Mouse (Mus musculus) embryonic facial prominence, embryonic 11.5 days (tissue): ENCODE measurements around the gene Catsper2. TPM values are rescaled to one million over a fixed set of nuclear protein-coding genes. Genes with fewer than 3 reads are reported as not detected.
"Not testable (repeated sequence)": the region's sequence is repeated elsewhere in the genome, so short reads cannot be mapped to it uniquely, and the experiment has no call there.

ENCODE experiments used
- ATAC-seq: fragments of 200-750 bp; cut with Nextera tagmentation; replicated peaks from 2 replicates; pipeline ENCODE4 v1.8.0; 2017; ENCODE audit warnings: low read depth; ENCODE audit not compliant: insufficient number of reproducible peaks, low FRiP score, low TSS enrichment
- DNase-seq: peaks from one replicate; pipeline ENCODE4 v3.0.0-alpha.2; 2015; ENCODE audit warnings: low spot score
- H3K27ac ChIP-seq: fragments of 300-500 bp; sonication (generic); replicated peaks from 2 replicates; pipeline ENCODE4 v1.5.1; 2014; ENCODE audit warnings: mild to moderate bottlenecking, low read depth, low read length, control low read depth
- H3K27me3 ChIP-seq: fragments of 300-500 bp; sonication (generic); 2 replicates; pipeline ENCODE4 v1.6.1; 2014; ENCODE audit warnings: mild to moderate bottlenecking, low read length, moderate library complexity, mixed read lengths; ENCODE audit not compliant: control insufficient read depth, insufficient read depth
- H3K36me3 ChIP-seq: fragments of 300-500 bp; sonication (generic); replicated peaks from 2 replicates; pipeline ENCODE4 v1.6.1; 2014; ENCODE audit warnings: low read depth, mild to moderate bottlenecking, low read length, moderate library complexity, mixed read lengths; ENCODE audit not compliant: control insufficient read depth, insufficient read depth
- H3K4me1 ChIP-seq: fragments of 300-500 bp; sonication (generic); 2 replicates; pipeline ENCODE4 v1.6.1; 2014; ENCODE audit warnings: low read length, mixed read lengths; ENCODE audit not compliant: control insufficient read depth, insufficient read depth
- H3K4me2 ChIP-seq: fragments of 300-500 bp; sonication (generic); 2 replicates; pipeline ENCODE4 v1.6.1; 2014; ENCODE audit warnings: low read depth, mild to moderate bottlenecking, control low read depth, low read length, moderate library complexity
- H3K4me3 ChIP-seq: fragments of 300-500 bp; sonication (generic); 2 replicates; pipeline ENCODE4 v1.5.1; 2014; ENCODE audit warnings: low read depth, low read length, control low read depth
- H3K9ac ChIP-seq: fragments of 300-500 bp; sonication (generic); replicated peaks from 2 replicates; pipeline ENCODE4 v1.6.1; 2014; ENCODE audit warnings: mild to moderate bottlenecking, control low read depth, low read length
- H3K9me3 ChIP-seq: fragments of 300-500 bp; sonication (generic); replicated peaks from 2 replicates; pipeline ENCODE4 v1.6.1; 2016; ENCODE audit warnings: mild to moderate bottlenecking, low read length, inconsistent platforms, mixed read lengths; ENCODE audit not compliant: control insufficient read depth
- WGBS: fragments of 180-500 bp; shearing (Covaris S2); extraction: QIAGEN DNeasy Blood & Tissue Kit; methylation state at CpG from one replicate; pipeline ENCODE4 v1.1.7; 2014; 5-methylcytosine and 5-hydroxymethylcytosine counted together
- polyA plus RNA-seq: library from polyadenylated mRNA; unstranded; fragments of >200 nt; fragmentation: Nextera tagmentation; extraction: Ambion mirVana; gene quantifications from 2 replicates; pipeline ENCODE4 v1.2.1, GENCODE M21; 2014

Catsper2 gene
- polyA plus RNA-seq, 1 experiment from 2014 or later, result 1.8 TPM

- Histone ChIP-seq H3K9ac (no peak overlapping the region), H3K4me2 (no peak overlapping the region), H3K4me1 (no peaks in the 10 kb centered on the region), H3K9me3 (no peaks in the 10 kb centered on the region), H3K27ac (no peak overlapping the region), H3K4me3 (no peak overlapping the region), H3K36me3 (no peaks in the 10 kb centered on the region), H3K27me3 (no peaks in the 10 kb centered on the region)
- 13% methylated on average over 8 of the region's 8 CpGs for WGBS
- ATAC-seq (no peak), DNase-seq (peak; percentile 95)
Measured at GRCm38 (mm10) chr2:121396624-121397023, 17.0 kb downstream of the Catsper2 start.

GRCm38 (mm10) chr2:121386961-121387575, 26.5 kb downstream of the Catsper2 start, which contains the start of gene Strc:
Strc (minus strand) TSS chr2:121387168.
- WGBS, result 92% methylated on average over 14 of the region's 17 CpGs

GRCm38 (mm10) chr2:121374766-121375165, 38.8 kb downstream of the Catsper2 start:
- Histone ChIP-seq H3K36me3 (no peaks in the 10 kb centered on the region), H3K27ac (no peak overlapping the region), H3K4me1 (no peaks in the 10 kb centered on the region), H3K9me3 (no peaks in the 10 kb centered on the region), H3K4me2 (no peak overlapping the region), H3K9ac (no peak overlapping the region), H3K27me3 (no peaks in the 10 kb centered on the region), H3K4me3 (no peak overlapping the region)
- ATAC-seq, result no peak
- DNase-seq, result no peak
- 61% methylated on average over 2 of the region's 2 CpGs for WGBS

More at GRCm38 (mm10) chr2:121386961-121387575, 26.5 kb downstream of the Catsper2 start, which contains the start of gene Strc:
- not testable (repeated sequence) for ATAC-seq, H3K9ac ChIP-seq, H3K27me3 ChIP-seq, H3K9me3 ChIP-seq, DNase-seq, H3K4me2 ChIP-seq, H3K4me1 ChIP-seq, H3K4me3 ChIP-seq, H3K36me3 ChIP-seq, H3K27ac ChIP-seq

GRCm38 (mm10) chr2:121372266-121372665, 41.3 kb downstream of the Catsper2 start:
- no peak overlapping the region for H3K9ac ChIP-seq
- no peak for ATAC-seq
- no peak overlapping the region for H3K4me3 ChIP-seq
- no peaks in the 10 kb centered on the region for H3K4me1 ChIP-seq
- no peak overlapping the region for H3K4me2 ChIP-seq
- no peak overlapping the region for H3K27ac ChIP-seq
- 76% methylated on average over 3 of the region's 3 CpGs for WGBS
- no peaks in the 10 kb centered on the region for H3K36me3 ChIP-seq
- no peaks in the 10 kb centered on the region for H3K9me3 ChIP-seq
- no peaks in the 10 kb centered on the region for H3K27me3 ChIP-seq
- no peak for DNase-seq

GRCm38 (mm10) chr2:121370921-121371320, 42.7 kb downstream of the Catsper2 start:
- 91% methylated on average over 5 of the region's 5 CpGs for WGBS
- H3K9ac ChIP-seq, result no peak overlapping the region

GRCm38 (mm10) chr2:121368831-121369230, 44.8 kb downstream of the Catsper2 start:
- Histone ChIP-seq H3K9ac (no peak overlapping the region), H3K27ac (no peak overlapping the region), H3K27me3 (no peaks in the 10 kb centered on the region), H3K9me3 (no peaks in the 10 kb centered on the region), H3K36me3 (no peaks in the 10 kb centered on the region), H3K4me3 (no peak overlapping the region), H3K4me2 (no peak overlapping the region), H3K4me1 (no peaks in the 10 kb centered on the region)
- WGBS, result 77% methylated on average over 2 of the region's 2 CpGs
- ATAC-seq (no peak), DNase-seq (no peak)

More at GRCm38 (mm10) chr2:121370921-121371320, 42.7 kb downstream of the Catsper2 start:
- Histone ChIP-seq H3K36me3 (no peaks in the 10 kb centered on the region), H3K9me3 (no peaks in the 10 kb centered on the region), H3K4me3 (no peak overlapping the region), H3K27me3 (no peaks in the 10 kb centered on the region), H3K4me1 (no peaks in the 10 kb centered on the region), H3K4me2 (no peak overlapping the region), H3K27ac (no peak overlapping the region)
- DNase-seq (no peak), ATAC-seq (no peak)

GRCm38 (mm10) chr2:121363656-121364055, 49.9 kb downstream of the Catsper2 start:
- ATAC-seq, result no peak

GRCm38 (mm10) chr2:121359461-121359860, 54.1 kb downstream of the Catsper2 start:
- Histone ChIP-seq H3K36me3 (no peaks in the 10 kb centered on the region), H3K9me3 (no peaks in the 10 kb centered on the region), H3K27ac (no peak overlapping the region), H3K4me3 (no peak overlapping the region), H3K9ac (no peak overlapping the region), H3K27me3 (no peaks in the 10 kb centered on the region), H3K4me2 (no peak overlapping the region), H3K4me1 (peaks cover 5% of the 10 kb centered on the region)
- ATAC-seq (no peak), DNase-seq (no peak)
- WGBS, result 57% methylated on average over 4 of the region's 4 CpGs

More at GRCm38 (mm10) chr2:121363656-121364055, 49.9 kb downstream of the Catsper2 start:
- Histone ChIP-seq H3K4me2 (no peak overlapping the region), H3K27me3 (no peaks in the 10 kb centered on the region), H3K4me1 (peaks cover 2% of the 10 kb centered on the region), H3K27ac (no peak overlapping the region), H3K9ac (no peak overlapping the region), H3K36me3 (no peaks in the 10 kb centered on the region), H3K9me3 (no peaks in the 10 kb centered on the region), H3K4me3 (no peak overlapping the region)
- WGBS, result 79% methylated on average over 3 of the region's 3 CpGs
- no peak for DNase-seq
